Mouse (Mus musculus): ENCODE results near the gene Capn9. TPM values are rescaled to one million over a fixed set of nuclear protein-coding genes. Genes with fewer than 3 reads are reported as not detected.

Gene Capn9
- total RNA-seq, 1 experiment: not detected

GRCm38 (mm10) chr8:124585718-124586425 lies 10.0 kb downstream of the Capn9 start:
- Histone ChIP-seq H3K4me3 (ENCODE audit: insufficient read depth in 1 of 2, low read depth in 1 of 2, low read length in 2 of 2, poor library complexity in 1 of 2, severe bottlenecking in 1 of 2) (no peak overlapping the region), H3K36me3 (ENCODE audit: control insufficient read depth, insufficient read depth, low read length, poor library complexity, severe bottlenecking) (no peaks in the 10 kb centered on the region), H3K27ac (ENCODE audit: insufficient read depth, low read depth, low read length, poor library complexity, severe bottlenecking) (no peak overlapping the region), H3K9ac (ENCODE audit: insufficient read depth, low read depth, low read length, poor library complexity, severe bottlenecking) (no peak overlapping the region), H3K9me3 (ENCODE audit: control insufficient read depth, insufficient read depth, low read depth, low read length) (no peaks in the 10 kb centered on the region), H3K4me1 (ENCODE audit: control insufficient read depth in 2 of 2, insufficient read depth in 2 of 2, low read length in 2 of 2, poor library complexity in 1 of 2) (no peaks in the 10 kb centered on the region)
- in situ Hi-C loops (cut with MboI; ENCODE audit: low sequenced_read_pairs in 2 of 2, unreplicated experiment in 2 of 2): no loop called here
- no peak for DNase-seq (ENCODE audit: low read depth, low spot score)
- TF ChIP-seq HCFC1 (IDR thresholded peaks at IDR 0.05; ENCODE audit: borderline replicate concordance, insufficient read depth, low read length) (no peak), ZNF384 (IDR thresholded peaks at IDR 0.05; ENCODE audit: low read depth, low read length) (no peak), MAFK (IDR thresholded peaks at IDR 0.05; ENCODE audit: insufficient read depth, low read depth, low read length) (no peak), ZC3H11A (IDR thresholded peaks at IDR 0.05; ENCODE audit: borderline replicate concordance, low read depth, low read length) (no peak), CHD2 (IDR thresholded peaks at IDR 0.05; ENCODE audit: low read depth, low read length) (no peak)

- Histone ChIP-seq H3K9me3 (ENCODE audit: control insufficient read depth, insufficient read depth, low read depth, low read length) (no peaks in the 10 kb centered on the region), H3K9ac (ENCODE audit: insufficient read depth, low read depth, low read length, poor library complexity, severe bottlenecking) (no peak overlapping the region), H3K4me3 (ENCODE audit: insufficient read depth in 1 of 2, low read depth in 1 of 2, low read length in 2 of 2, poor library complexity in 1 of 2, severe bottlenecking in 1 of 2) (no peak overlapping the region), H3K4me1 (ENCODE audit: control insufficient read depth in 2 of 2, insufficient read depth in 2 of 2, low read length in 2 of 2, poor library complexity in 1 of 2) (no peaks in the 10 kb centered on the region), H3K27ac (ENCODE audit: insufficient read depth, low read depth, low read length, poor library complexity, severe bottlenecking) (no peak overlapping the region), H3K36me3 (ENCODE audit: control insufficient read depth, insufficient read depth, low read length, poor library complexity, severe bottlenecking) (no peaks in the 10 kb centered on the region)
- no peak for DNase-seq (ENCODE audit: low read depth, low spot score)
- in situ Hi-C loops (cut with MboI; ENCODE audit: low sequenced_read_pairs in 2 of 2, unreplicated experiment in 2 of 2): no loop called here
- no peak for TF ChIP-seq HCFC1 (IDR thresholded peaks at IDR 0.05; ENCODE audit: borderline replicate concordance, insufficient read depth, low read length)
- no peak for TF ChIP-seq CHD2 (IDR thresholded peaks at IDR 0.05; ENCODE audit: low read depth, low read length)
- TF ChIP-seq MAFK (IDR thresholded peaks at IDR 0.05; ENCODE audit: insufficient read depth, low read depth, low read length): no peak
- TF ChIP-seq ZNF384 (IDR thresholded peaks at IDR 0.05; ENCODE audit: low read depth, low read length): no peak
- TF ChIP-seq ZC3H11A (IDR thresholded peaks at IDR 0.05; ENCODE audit: borderline replicate concordance, low read depth, low read length): no peak
Observed at GRCm38 (mm10) chr8:124586556-124586955, 10.6 kb downstream of the Capn9 start.

- DNase-seq (ENCODE audit: low read depth, low spot score): no peak
- in situ Hi-C loops (cut with MboI; ENCODE audit: low sequenced_read_pairs in 2 of 2, unreplicated experiment in 2 of 2): no loop called here
- Histone ChIP-seq H3K4me3 (ENCODE audit: insufficient read depth in 1 of 2, low read depth in 1 of 2, low read length in 2 of 2, poor library complexity in 1 of 2, severe bottlenecking in 1 of 2) (no peak overlapping the region), H3K9ac (ENCODE audit: insufficient read depth, low read depth, low read length, poor library complexity, severe bottlenecking) (no peak overlapping the region), H3K9me3 (ENCODE audit: control insufficient read depth, insufficient read depth, low read depth, low read length) (no peaks in the 10 kb centered on the region), H3K36me3 (ENCODE audit: control insufficient read depth, insufficient read depth, low read length, poor library complexity, severe bottlenecking) (no peaks in the 10 kb centered on the region), H3K27ac (ENCODE audit: insufficient read depth, low read depth, low read length, poor library complexity, severe bottlenecking) (no peak overlapping the region), H3K4me1 (ENCODE audit: control insufficient read depth in 2 of 2, insufficient read depth in 2 of 2, low read length in 2 of 2, poor library complexity in 1 of 2) (no peaks in the 10 kb centered on the region)
- TF ChIP-seq ZC3H11A (IDR thresholded peaks at IDR 0.05; ENCODE audit: borderline replicate concordance, low read depth, low read length): no peak
- TF ChIP-seq MAFK (IDR thresholded peaks at IDR 0.05; ENCODE audit: insufficient read depth, low read depth, low read length): no peak
- no peak for TF ChIP-seq ZNF384 (IDR thresholded peaks at IDR 0.05; ENCODE audit: low read depth, low read length)
- no peak for TF ChIP-seq CHD2 (IDR thresholded peaks at IDR 0.05; ENCODE audit: low read depth, low read length)
- TF ChIP-seq HCFC1 (IDR thresholded peaks at IDR 0.05; ENCODE audit: borderline replicate concordance, insufficient read depth, low read length): no peak
Observed at GRCm38 (mm10) chr8:124589393-124589792, 13.5 kb downstream of the Capn9 start.

GRCm38 (mm10) chr8:124604066-124604465 lies 28.2 kb downstream of the Capn9 start:
- Histone ChIP-seq H3K9ac (ENCODE audit: insufficient read depth, low read depth, low read length, poor library complexity, severe bottlenecking) (no peak overlapping the region), H3K9me3 (ENCODE audit: control insufficient read depth, insufficient read depth, low read depth, low read length) (no peaks in the 10 kb centered on the region), H3K4me3 (ENCODE audit: insufficient read depth in 1 of 2, low read depth in 1 of 2, low read length in 2 of 2, poor library complexity in 1 of 2, severe bottlenecking in 1 of 2) (no peak overlapping the region), H3K27ac (ENCODE audit: insufficient read depth, low read depth, low read length, poor library complexity, severe bottlenecking) (no peak overlapping the region), H3K36me3 (ENCODE audit: control insufficient read depth, insufficient read depth, low read length, poor library complexity, severe bottlenecking) (no peaks in the 10 kb centered on the region), H3K4me1 (ENCODE audit: control insufficient read depth in 2 of 2, insufficient read depth in 2 of 2, low read length in 2 of 2, poor library complexity in 1 of 2) (no peaks in the 10 kb centered on the region)
- TF ChIP-seq CHD2 (IDR thresholded peaks at IDR 0.05; ENCODE audit: low read depth, low read length): no peak
- no peak for TF ChIP-seq ZC3H11A (IDR thresholded peaks at IDR 0.05; ENCODE audit: borderline replicate concordance, low read depth, low read length)
- TF ChIP-seq ZNF384 (IDR thresholded peaks at IDR 0.05; ENCODE audit: low read depth, low read length): no peak
- no peak for TF ChIP-seq MAFK (IDR thresholded peaks at IDR 0.05; ENCODE audit: insufficient read depth, low read depth, low read length)
- TF ChIP-seq HCFC1 (IDR thresholded peaks at IDR 0.05; ENCODE audit: borderline replicate concordance, insufficient read depth, low read length): no peak
- DNase-seq (ENCODE audit: low read depth, low spot score): no peak
- in situ Hi-C loops (cut with MboI; ENCODE audit: low sequenced_read_pairs in 2 of 2, unreplicated experiment in 2 of 2): no loop called here

Measured in ES-E14 (cell line).